Mouse (Mus musculus) kidney, adult 11 months (tissue): ENCODE results near the gene Slc30a1.

Experiments
- DNase-seq: peaks from one replicate; pipeline ENCODE4 v3.0.0; 2022

The Slc30a1 gene

DNA sequence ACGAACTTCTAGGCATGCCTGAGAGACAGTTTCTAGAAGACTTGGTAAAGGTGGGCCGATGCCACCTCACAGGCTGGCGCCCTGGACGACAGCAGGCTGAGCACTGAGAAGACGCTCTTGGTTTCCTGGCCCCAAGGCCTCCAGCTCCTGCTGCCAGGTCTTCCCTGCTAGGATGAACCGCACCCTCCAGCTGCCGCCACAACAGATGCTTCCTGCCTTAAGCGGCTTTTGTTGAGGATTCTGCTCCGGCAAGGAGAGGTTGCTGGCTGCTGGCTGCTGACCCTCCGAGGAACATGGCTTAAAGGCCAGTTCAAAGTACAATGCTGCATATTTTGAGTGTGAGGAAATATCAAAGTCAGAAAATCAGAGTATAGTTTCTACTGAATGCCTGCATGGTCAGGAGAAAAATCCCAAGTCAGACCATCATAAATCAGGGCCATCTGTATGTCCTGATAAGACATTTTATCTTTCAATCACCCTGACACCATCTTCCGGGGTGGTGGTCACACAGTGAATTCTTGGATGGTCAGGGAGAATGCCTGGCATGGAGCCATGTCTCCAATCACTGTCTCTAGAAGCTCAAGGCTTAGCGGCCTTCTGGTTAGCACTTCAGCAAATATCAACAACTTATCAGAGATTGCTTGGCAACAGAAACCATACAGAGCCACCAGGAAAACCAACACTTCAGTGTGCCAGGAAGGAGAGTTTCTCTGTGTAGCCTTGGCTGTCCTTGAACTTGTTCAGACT, 9.6 kb upstream of the Slc30a1 start:
- DNase-seq, result peak; percentile 52

DNA sequence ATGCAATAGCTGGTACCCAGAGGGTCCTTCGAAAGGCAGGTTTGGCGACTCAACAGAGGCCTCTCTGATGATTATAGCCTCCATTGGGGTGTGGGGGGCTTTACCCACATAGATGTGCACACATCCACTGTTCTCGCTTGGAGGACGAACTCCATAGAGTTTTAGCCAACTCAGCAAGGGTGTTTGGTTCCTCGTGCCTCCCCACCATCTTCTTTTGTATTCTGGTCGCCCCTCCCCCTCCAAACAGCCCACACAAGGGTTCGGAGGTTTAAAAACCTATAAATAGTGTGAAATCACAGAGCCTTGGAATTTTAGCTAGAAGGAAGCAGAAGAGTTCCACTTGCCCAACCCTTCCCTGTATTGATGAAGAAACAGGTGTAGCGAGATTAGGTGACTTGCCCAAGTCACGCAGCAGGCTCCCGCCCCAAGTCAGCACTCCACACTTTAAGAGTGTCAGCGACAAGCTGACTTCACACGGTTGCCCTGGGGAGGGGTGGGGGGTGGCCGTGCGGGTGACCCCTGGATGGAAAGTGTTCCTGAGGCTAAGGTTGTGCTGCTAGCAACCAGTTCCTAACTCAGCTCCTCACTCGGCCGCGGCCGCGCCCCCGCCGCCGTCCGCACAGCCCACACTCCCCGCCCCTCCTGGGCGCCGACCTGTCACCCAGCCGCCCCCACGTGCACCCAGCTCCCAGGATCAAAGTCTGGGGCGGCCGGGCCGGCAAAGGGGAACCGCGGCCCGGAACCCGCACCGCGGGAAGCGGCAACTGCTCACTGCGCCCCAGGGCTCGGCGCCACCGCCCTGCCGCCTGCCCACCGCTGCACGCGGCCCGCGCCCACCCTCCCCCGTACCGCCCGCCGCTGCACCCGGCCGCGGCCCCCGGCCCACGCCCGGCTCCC, 682 bp upstream of the Slc30a1 start:
- DNase-seq, result peak; percentile 83

DNA sequence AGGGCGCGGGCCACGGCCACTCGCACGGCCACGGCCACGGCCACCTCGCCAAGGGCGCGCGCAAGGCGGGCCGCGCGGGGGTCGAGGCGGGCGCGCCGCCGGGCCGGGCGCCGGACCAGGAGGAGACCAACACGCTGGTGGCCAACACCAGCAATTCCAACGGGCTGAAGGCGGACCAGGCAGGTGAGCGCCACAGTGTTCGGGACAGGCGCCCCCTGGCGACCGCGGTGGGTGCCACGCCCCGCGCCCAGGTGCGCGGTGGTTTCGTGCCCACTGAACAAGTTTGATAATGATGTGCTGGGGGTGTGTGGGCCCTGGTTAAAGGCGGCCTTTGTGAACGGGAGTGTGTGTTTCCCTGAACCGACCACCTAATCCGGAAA, 854 bp downstream of the Slc30a1 start:
- DNase-seq, result peak; percentile 81

DNA sequence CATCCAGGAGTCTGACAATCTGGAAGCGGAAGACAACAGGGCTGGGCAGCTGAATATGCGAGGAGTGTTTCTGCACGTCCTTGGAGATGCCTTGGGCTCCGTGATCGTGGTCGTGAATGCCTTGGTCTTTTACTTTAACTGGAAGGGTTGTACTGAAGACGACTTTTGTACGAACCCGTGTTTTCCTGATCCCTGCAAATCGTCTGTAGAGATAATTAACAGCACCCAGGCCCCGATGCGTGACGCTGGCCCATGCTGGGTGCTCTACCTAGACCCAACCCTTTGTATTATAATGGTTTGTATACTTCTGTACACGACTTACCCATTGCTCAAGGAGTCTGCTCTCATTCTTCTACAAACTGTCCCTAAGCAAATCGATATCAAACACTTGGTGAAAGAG, 2.3 kb downstream of the Slc30a1 start:
- no peak for DNase-seq

DNA sequence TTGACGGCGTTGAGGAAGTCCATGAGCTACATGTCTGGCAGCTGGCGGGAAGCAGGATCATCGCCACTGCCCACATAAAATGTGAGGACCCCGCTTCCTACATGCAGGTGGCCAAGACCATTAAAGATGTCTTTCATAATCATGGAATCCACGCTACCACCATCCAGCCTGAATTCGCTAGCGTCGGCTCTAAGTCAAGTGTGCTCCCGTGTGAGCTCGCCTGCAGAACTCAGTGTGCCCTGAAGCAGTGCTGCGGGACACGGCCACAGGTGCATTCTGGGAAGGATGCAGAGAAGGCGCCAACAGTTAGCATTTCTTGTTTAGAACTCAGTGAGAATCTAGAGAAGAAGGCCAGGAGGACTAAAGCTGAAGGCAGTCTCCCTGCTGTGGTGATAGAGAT, 2.7 kb downstream of the Slc30a1 start:
- DNase-seq, result no peak

DNA sequence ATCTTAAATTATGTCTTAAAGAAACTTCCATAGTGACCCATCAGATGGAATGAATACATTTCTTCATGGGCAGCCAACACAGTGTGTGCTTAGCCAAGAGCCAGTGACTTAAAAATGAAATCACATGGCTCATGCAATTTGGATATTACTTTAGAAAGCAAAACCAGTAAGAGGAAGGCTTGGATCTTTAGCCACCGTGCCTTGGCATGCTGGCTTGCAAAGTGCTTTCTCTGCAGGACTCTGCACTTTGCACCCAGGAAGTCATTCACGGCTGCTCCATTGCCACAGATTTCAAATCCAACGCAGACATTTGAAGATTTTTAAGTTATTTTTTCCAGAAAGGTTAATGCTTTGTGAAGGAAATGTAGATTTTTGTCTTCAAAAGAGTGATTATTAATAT, 4.1 kb downstream of the Slc30a1 start:
- peak; percentile 58 for DNase-seq

DNA sequence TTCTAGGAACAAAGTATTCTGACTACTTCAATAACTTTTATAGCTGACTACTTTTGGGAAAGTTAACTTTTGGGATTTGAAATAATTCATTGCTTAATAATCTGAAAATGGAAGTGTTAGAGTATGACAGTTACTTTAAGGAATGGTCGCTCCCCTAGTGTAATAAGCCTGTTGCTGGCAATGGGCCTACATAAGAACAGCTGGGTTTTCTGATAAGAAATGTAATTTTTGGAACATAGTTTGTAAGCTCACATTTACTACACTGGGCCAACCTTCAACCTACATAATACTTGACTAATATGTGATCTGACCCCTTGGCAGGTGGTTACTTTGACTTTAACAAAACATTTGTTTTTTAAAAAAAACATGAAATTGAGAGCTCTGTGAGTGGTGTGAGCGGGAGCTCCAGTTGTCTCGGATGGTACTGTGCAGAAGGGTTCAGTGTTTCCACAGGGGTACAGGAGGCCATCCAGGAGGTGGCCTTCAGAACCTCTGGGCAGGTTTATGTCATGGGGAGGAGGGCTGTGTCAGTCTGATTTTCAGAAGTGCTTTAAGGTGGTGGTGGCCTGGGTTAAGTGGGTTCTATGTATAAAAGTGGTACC, 4.6 kb downstream of the Slc30a1 start:
- DNase-seq, result no peak

DNA sequence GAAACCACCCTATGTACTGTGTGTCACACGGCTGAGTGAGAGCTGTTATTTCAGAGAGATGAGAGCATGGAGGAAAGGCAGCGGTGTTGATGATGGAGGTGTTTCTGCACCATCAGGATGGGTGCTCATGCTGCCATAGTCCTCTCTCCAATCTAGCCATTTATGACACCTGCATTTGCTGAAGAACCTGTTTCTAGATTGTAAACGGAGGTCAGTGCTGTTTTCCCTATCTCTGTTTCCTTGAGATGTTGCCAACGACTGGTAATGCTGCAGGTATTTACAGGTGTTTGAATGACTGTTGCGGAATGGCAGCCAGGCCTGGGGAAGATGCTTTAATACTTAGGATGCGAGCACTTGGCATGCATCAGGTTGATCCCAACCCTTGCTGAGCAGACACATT, 8.1 kb downstream of the Slc30a1 start:
- DNase-seq, result no peak

DNA sequence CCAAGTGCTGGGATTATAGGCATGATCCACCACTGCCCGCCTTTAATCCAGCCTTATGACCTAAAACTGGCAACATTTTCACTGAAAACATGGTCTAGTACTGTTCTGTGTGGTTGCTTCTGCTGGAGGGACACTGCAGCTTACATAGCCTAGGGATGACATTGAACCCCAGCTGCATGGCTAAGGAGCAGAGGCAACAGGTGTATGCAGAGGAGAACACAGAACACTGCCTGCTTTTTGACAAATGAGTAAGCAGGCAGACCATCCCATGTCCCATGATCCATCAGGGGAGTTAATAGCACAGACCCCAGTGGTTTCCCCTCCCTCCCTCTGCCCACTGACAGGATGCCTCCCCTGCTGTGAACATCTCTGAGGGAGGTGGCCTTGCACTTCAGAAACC, 9.0 kb downstream of the Slc30a1 start:
- no peak for DNase-seq

DNA sequence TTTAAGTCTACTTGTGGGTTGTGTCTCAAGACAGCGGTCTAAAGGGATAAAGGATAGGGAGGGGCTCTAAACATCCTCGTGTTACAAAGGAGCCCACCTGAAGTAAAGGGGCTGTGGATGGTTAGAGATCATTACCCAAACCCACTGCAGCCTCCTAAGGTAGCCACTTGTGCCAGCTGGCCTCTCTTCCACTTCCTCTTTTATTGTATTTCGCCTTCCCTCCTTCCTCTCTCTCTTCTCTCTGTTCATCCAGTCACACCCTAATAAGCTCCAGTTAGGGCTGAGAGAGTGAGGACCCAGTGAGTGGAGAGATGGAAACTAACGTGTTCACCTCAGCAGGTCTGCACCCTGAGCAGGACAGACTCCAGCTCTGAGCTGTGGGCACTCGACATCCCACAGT, 10.3 kb downstream of the Slc30a1 start:
- DNase-seq, result no peak

DNA sequence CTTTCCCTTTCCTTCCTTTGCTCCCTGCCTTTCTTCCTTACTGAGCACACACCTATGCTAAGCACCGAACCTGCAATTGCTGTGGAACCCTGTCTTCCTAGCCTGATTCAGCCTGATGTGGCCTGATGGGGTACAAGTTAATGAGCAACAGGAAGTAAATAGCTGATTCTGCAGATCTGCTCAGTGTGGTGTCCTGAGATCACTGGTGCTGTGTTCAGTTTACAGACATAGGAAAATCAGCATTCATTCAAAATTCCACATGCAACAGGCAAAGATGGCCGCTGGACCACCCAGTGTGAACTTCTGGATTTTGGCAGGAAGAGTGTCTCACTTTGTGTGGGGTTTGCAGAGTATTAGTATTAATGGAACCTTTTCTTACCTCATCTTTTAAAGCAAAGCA, 12.8 kb downstream of the Slc30a1 start:
- no peak for DNase-seq

DNA sequence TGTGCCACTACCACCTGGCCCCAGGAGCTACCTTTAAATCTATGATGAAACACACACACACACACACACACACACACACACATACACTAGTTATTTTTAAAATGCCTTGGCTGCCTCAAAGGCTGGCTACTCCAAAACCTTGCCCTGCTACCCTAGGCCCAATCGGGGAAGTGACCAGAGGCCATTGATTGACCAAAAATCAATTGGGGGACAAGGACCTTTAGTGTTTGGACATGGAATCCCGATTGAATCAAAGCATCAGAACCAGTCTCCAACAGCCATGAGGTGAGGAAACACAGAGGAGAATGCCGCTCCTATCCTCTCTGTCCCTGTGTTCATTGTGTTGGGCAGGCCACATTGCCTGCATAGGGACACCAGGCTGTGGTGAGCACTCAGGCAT, 15.1 kb downstream of the Slc30a1 start:
- DNase-seq, result no peak

DNA sequence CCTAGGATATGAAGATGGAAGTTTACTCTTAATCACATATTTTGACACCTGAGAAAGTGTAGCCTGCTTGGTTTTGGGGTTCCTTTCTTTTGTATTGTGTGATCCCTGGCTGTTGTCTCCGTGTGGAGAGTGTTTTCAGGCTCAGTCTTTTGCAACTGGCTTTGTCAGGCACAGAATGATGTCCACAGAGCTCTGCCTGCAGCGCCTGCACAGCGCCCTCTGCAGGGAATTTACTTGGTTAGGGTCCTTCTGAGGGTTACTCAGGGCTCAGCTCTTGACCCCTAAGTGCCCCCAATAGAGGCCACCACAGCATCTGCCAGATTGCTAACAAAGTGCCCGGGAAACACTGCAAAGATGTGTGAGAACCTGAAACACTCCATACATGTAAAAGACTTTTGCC, 18.9 kb downstream of the Slc30a1 start:
- no peak for DNase-seq

DNA sequence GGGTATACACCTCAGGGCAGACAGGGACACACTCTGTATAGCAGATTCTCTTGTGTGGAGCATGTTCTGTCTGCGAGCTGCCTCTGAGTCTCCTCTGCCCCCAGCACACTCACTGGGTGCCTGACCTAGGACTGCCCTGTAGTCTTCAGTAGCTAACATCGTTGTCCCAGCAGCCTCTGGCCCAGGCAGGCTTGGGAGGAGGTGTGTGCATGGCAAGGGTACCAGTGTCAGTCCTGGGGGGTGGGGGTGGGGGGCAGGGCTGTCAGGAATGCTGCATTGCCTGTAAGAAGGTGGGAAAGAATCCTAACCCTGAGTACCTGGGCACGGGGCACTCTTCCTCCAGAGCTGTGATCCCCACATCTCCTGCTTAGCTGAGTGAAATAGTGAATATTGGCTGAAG, 20.1 kb downstream of the Slc30a1 start:
- no peak for DNase-seq

DNA sequence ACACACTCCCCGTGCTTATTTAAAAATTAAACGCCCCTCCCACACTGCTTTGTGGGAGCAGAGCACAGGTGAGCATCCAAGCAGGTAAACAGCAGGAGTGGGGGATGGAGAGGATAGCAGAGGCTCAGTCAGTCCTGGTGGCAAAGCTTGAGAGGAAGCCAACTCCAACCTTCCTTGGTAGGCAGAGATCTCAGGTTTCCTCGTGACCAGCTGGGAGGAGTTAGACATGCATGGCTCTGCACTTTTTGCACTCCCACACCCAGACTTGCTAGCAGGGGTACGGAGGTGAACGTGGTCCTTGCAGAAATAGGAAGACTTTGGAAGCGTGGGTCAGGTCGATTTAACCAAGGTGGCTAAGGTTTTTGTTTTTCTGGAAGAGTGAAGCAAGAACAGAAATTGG, 21.8 kb downstream of the Slc30a1 start:
- peak; percentile 74 for DNase-seq

DNA sequence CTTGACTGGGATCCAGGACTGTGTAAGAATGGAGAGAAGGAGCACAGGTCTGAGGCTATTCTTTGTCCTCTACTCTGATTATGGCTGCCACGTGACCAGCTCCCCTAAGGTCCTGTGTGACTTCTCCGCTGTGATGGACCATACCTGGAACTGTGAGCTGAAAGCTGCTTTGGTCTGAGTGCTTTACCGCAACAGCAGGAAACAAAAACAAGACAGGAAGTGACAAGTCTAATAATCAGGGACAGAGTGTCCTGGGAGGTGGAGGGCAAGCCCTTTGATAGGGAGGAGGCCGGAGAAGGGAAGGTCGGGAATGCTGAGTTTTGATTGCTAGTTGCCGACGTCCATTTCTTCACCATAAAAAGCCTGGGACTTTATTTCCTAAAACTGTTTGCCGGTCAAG, 22.5 kb downstream of the Slc30a1 start:
- DNase-seq, result no peak

DNA sequence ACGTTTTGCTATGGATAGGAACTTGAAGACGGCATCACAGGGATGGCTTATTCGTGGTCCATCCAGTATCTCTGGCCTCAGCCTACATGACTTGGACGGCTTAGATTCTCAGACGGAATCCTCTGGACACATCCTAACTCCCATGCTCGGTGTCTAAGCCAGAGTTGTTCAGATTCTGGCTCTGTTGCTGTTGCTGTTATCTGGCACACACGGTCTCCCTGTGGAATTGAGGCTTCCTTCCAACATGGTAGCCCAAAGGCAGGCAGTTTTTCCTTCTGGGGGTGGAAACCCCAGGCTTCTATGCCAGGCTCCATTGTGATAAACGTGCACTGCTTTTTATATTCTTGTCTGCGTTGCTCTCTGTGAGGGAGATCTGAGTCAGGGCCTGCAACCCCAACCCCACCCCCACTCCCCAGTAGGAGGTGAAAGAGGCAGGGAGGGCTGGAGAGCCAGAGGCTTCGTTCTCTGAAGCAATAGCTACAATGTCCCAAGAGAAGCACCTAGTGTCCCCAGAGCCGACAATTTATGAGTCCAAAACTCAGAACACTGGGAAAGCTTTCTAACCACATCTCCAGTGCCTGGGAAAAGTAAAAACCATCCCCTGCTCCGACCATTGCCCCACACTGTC, 23.4 kb downstream of the Slc30a1 start:
- no peak for DNase-seq

DNA sequence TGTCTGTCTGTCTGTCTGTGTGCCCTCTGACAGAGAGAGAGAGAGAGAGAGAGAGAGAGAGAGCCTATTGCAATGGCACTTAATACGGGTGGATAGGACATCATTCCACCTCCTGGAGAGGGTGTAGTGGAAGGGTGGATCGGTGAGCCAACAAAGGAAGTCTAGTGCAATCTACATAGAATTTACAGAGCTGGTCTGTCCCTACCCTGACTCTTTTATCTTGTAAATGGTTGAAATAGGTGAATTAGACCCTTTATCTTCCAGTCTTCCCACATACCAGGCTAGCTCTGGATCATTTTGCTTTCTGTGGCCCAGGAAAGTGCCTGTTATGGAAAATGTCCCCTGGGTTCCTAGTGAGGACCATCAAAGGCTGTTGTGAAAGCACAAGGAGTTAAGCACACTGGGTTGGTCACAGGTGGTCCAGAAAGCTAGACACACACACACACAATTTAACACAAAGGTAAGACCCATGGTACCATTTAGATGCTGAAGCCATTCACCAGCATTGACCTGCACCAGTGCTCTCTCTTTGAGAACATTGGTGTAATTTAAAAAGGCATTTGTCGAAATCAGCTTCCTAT, 24.0 kb downstream of the Slc30a1 start:
- DNase-seq, result no peak

DNA sequence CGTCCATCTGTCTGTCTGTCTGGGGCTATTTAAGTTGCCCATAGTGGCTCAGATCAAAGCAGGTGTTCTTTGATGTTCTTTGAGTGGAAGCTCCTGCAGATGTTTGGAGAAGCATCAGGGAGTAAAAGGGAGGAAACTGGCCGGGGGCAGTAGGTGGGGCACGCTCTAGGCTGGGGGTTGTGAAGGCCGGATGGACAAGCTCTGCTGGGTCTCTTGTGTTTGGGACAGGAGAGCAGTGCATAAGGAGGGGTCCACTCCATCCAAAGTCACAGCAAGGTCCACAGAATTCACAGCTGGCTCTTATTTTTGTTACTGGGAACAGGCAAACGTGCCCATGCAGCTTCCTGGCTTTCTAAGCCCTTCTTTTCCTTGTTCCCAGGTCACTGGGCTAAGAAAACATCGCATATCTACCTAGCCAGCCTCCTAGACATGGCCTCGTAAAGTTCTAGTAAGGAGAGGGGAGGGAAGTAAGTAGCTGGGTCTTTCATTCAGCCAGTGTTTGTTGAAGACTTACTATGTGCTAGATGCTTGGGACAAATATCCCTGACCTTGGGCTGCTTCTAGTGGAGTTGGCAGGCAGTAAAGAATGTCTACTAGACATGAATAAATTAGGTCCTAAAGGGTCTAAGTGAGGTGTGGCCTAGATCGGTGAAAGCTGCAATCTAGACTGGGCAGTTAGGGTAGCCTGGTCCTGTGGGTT, 25.9 kb downstream of the Slc30a1 start:
- DNase-seq, result no peak

DNA sequence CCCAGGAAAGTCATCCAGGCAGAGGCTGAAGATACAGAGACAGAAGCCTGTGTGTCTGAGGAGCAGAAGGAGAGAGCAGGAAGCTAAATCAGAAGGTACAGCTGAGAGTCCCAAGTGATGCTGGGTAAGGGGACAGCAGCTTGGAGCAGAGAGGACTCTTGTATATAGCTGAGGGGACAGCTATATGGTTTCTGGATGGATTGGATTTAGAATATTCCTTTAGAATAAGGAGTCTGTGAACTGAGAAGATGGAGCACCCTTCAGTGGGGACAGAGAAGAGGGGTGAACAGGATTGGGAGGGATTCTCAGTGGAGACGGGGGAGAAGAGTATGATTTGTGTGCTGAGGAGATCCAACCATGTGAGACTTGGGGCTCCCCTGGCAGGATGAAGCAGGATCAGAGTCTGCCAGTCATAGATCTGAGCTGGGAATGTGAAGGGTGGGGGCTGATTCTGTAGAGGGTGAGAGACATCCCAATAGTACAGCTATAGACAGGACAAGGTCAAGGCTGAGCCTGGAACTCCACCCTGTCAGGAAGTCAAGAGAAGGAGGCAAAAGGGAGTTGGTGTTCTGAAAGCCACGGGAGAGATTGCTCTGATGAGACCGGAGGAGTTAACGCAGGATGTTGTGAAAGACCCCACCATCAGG, 26.5 kb downstream of the Slc30a1 start:
- DNase-seq, result no peak

DNA sequence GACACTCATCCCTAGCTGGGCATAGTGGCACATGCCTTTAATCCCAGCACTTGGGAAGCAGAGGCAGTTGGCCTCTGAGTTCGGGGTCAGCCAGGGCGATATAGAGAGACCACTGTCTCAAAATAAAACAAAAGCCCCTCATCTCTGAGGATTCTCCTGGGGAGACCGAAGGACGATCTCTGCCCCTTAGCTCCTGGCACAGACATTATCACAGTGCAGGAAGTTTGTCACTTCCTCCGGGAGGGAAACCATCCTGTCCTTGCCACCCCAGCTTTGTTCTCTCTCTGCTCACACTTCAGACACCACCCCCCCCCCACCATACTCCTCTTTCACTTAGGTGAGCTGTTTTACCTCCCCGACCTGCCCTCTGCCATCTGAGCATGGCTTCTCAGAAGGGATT, 37.1 kb downstream of the Slc30a1 start:
- DNase-seq, result no peak

DNA sequence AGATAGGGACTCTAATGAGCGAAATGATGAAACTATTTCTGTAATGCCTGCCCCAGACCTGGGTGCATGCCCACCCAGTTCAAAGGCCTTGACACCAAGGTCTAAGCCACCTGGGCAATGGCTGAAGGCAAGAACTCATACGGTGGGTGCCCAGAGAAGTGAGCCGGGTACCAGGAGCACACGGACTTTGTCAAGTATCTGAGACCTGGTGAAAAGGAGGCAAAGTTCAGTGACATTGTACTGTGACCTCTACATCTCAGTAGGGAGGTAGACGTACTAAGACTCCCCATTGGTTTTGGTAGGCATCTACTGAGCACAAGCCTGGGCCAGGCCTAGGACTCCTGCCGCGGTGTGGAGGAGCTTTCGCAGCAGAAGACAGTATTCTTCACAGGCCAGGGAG, 38.8 kb downstream of the Slc30a1 start:
- DNase-seq, result no peak
